Mouse (Mus musculus): ENCODE measurements around the gene Slc38a8.
A peak's percentile ranks its signal among the peaks of the same experiment; 100 is the strongest.

Gene Slc38a8

GRCm38 (mm10) chr8:119501598-119501997 is at the start of gene Slc38a8:
TSS of gene Slc38a8 (minus strand) at chr8:119501698.
- DNase-seq = no peak

- DNase-seq = no peak
Observed at GRCm38 (mm10) chr8:119548560-119549113, 47.1 kb upstream of the Slc38a8 start.

- peak; percentile 54 for DNase-seq
Observed at GRCm38 (mm10) chr8:119547019-119547691, 45.7 kb upstream of the Slc38a8 start.

GRCm38 (mm10) chr8:119545791-119546190 is 44.3 kb upstream of the Slc38a8 start:
- DNase-seq = no peak

- no peak for DNase-seq
Observed at GRCm38 (mm10) chr8:119545180-119545579, 43.7 kb upstream of the Slc38a8 start.

GRCm38 (mm10) chr8:119544606-119545005 is 43.1 kb upstream of the Slc38a8 start:
- DNase-seq = no peak

- no peak for DNase-seq
Observed at GRCm38 (mm10) chr8:119531973-119532372, 30.5 kb upstream of the Slc38a8 start.

GRCm38 (mm10) chr8:119531397-119531796 is 29.9 kb upstream of the Slc38a8 start:
- no peak for DNase-seq

- DNase-seq = no peak
Observed at GRCm38 (mm10) chr8:119530937-119531336, 29.4 kb upstream of the Slc38a8 start.

- DNase-seq = no peak
Observed at GRCm38 (mm10) chr8:119528762-119529161, 27.3 kb upstream of the Slc38a8 start.

GRCm38 (mm10) chr8:119520102-119520501 is 18.6 kb upstream of the Slc38a8 start:
- no peak for DNase-seq

GRCm38 (mm10) chr8:119516674-119517073 is 15.2 kb upstream of the Slc38a8 start:
- DNase-seq = no peak

- DNase-seq = no peak
Observed at GRCm38 (mm10) chr8:119515767-119516166, 14.3 kb upstream of the Slc38a8 start.

- no peak for DNase-seq
Observed at GRCm38 (mm10) chr8:119514940-119515339, 13.4 kb upstream of the Slc38a8 start.

GRCm38 (mm10) chr8:119513405-119513804 is 11.9 kb upstream of the Slc38a8 start:
- DNase-seq = no peak

- DNase-seq = no peak
Observed at GRCm38 (mm10) chr8:119511722-119512121, 10.2 kb upstream of the Slc38a8 start.

GRCm38 (mm10) chr8:119510471-119510870 is 9.0 kb upstream of the Slc38a8 start:
- no peak for DNase-seq

GRCm38 (mm10) chr8:119506106-119506505 is 4.6 kb upstream of the Slc38a8 start:
- DNase-seq = no peak

- no peak for DNase-seq
Observed at GRCm38 (mm10) chr8:119505488-119505887, 4.0 kb upstream of the Slc38a8 start.

GRCm38 (mm10) chr8:119503191-119503767 is 1.8 kb upstream of the Slc38a8 start:
- no peak for DNase-seq

GRCm38 (mm10) chr8:119502111-119502510 is 613 bp upstream of the Slc38a8 start:
- DNase-seq = no peak

GRCm38 (mm10) chr8:119499836-119500235 is 1.7 kb downstream of the Slc38a8 start:
- no peak for DNase-seq

- DNase-seq = peak; percentile 55
Observed at GRCm38 (mm10) chr8:119496848-119497247, 4.7 kb downstream of the Slc38a8 start.

- no peak for DNase-seq
Observed at GRCm38 (mm10) chr8:119487093-119487492, 14.4 kb downstream of the Slc38a8 start.
